Mouse (Mus musculus): ENCODE data around the gene Scamp2.

GRCm38 (mm10) chr9:57537044-57537727 is 23.6 kb upstream of the Scamp2 start, which contains the start of gene Fam219b:
- TF ChIP-seq CTCF (IDR thresholded peaks at IDR 0.05; ENCODE audit: borderline replicate concordance, extremely low read depth, insufficient read depth, insufficient read length) (no peak), POLR2A (IDR thresholded peaks at IDR 0.05; ENCODE audit: borderline replicate concordance, extremely low read depth, insufficient read depth, insufficient read length, poor library complexity, severe bottlenecking) (peak; percentile 65; the same call in 1 of the 2 replicates)
